Mouse (Mus musculus): Measurements from ENCODE around the gene Tmem150c. TPM values are rescaled to one million over a fixed set of nuclear protein-coding genes. Genes with fewer than 3 reads are reported as not detected.

Gene Tmem150c
- total RNA-seq, 2 experiments from 2014 or later, result not detected

GRCm38 (mm10) chr5:100057461-100058209, 102.0 kb downstream of the Tmem150c start:
- no peak for ATAC-seq (replicated peaks; ENCODE audit: poor library complexity, severe bottlenecking)

- no peak for ATAC-seq (replicated peaks; ENCODE audit: poor library complexity, severe bottlenecking)
Observed at GRCm38 (mm10) chr5:100055866-100056369, 103.7 kb downstream of the Tmem150c start.

GRCm38 (mm10) chr5:100054807-100055547, 104.6 kb downstream of the Tmem150c start:
- ATAC-seq (replicated peaks; ENCODE audit: poor library complexity, severe bottlenecking), result no peak

- ATAC-seq (replicated peaks; ENCODE audit: poor library complexity, severe bottlenecking), result no peak
Observed at GRCm38 (mm10) chr5:100052728-100053127, 106.9 kb downstream of the Tmem150c start.

- ATAC-seq (replicated peaks; ENCODE audit: poor library complexity, severe bottlenecking), result no peak
Observed at GRCm38 (mm10) chr5:100049904-100050303, 109.7 kb downstream of the Tmem150c start.

GRCm38 (mm10) chr5:100047871-100048270, 111.7 kb downstream of the Tmem150c start:
- no peak for ATAC-seq (replicated peaks; ENCODE audit: poor library complexity, severe bottlenecking)

- ATAC-seq (replicated peaks; ENCODE audit: poor library complexity, severe bottlenecking), result no peak
Observed at GRCm38 (mm10) chr5:100047143-100047640, 112.4 kb downstream of the Tmem150c start.

- no peak for ATAC-seq (replicated peaks; ENCODE audit: poor library complexity, severe bottlenecking)
Observed at GRCm38 (mm10) chr5:100046096-100046495, 113.5 kb downstream of the Tmem150c start.

- ATAC-seq (replicated peaks; ENCODE audit: poor library complexity, severe bottlenecking), result no peak
Observed at GRCm38 (mm10) chr5:100044621-100045020, 115.0 kb downstream of the Tmem150c start.

GRCm38 (mm10) chr5:100044030-100044429, 115.6 kb downstream of the Tmem150c start:
- ATAC-seq (replicated peaks; ENCODE audit: poor library complexity, severe bottlenecking), result no peak

- no peak for ATAC-seq (replicated peaks; ENCODE audit: poor library complexity, severe bottlenecking)
Observed at GRCm38 (mm10) chr5:100043361-100043760, 116.2 kb downstream of the Tmem150c start.

GRCm38 (mm10) chr5:100042467-100042866, 117.1 kb downstream of the Tmem150c start:
- ATAC-seq (replicated peaks; ENCODE audit: poor library complexity, severe bottlenecking), result no peak

- ATAC-seq (replicated peaks; ENCODE audit: poor library complexity, severe bottlenecking), result no peak
Observed at GRCm38 (mm10) chr5:100041272-100041671, 118.3 kb downstream of the Tmem150c start.

- peak; percentile 23 for ATAC-seq (replicated peaks; ENCODE audit: poor library complexity, severe bottlenecking)
Observed at GRCm38 (mm10) chr5:100040281-100040784, 119.3 kb downstream of the Tmem150c start.

GRCm38 (mm10) chr5:100039602-100040142, 119.9 kb downstream of the Tmem150c start, which contains the start of the genes Hnrnpdl and Enoph1:
TSS of gene Hnrnpdl (minus strand) at chr5:100039664.
TSS of gene Enoph1 (plus strand) at chr5:100039985.
- peak; percentile 52 for ATAC-seq (replicated peaks; ENCODE audit: poor library complexity, severe bottlenecking)

GRCm38 (mm10) chr5:100038714-100039601, 120.7 kb downstream of the Tmem150c start:
- ATAC-seq (replicated peaks; ENCODE audit: poor library complexity, severe bottlenecking), result peak; percentile 58

GRCm38 (mm10) chr5:100037965-100038713, 121.5 kb downstream of the Tmem150c start:
- peak; percentile 21 for ATAC-seq (replicated peaks; ENCODE audit: poor library complexity, severe bottlenecking)

- ATAC-seq (replicated peaks; ENCODE audit: poor library complexity, severe bottlenecking), result peak; percentile 17
Observed at GRCm38 (mm10) chr5:100036681-100037080, 122.9 kb downstream of the Tmem150c start.

GRCm38 (mm10) chr5:100035950-100036349, 123.7 kb downstream of the Tmem150c start:
- no peak for ATAC-seq (replicated peaks; ENCODE audit: poor library complexity, severe bottlenecking)
